Mouse (Mus musculus): Measurements from ENCODE around the gene Ak5. TPM values are rescaled to one million over a fixed set of nuclear protein-coding genes. Genes with fewer than 3 reads are reported as not detected.

Gene Ak5
- polyA plus RNA-seq, 1 experiment from 2014 or later = 13.7 TPM

- H3K9ac ChIP-seq = no peak overlapping the region
- H3K4me3 ChIP-seq = peak overlapping the region; percentile 26
- 8% methylated on average over 23 of the region's 23 CpGs for WGBS
- H3K4me1 ChIP-seq = peaks cover 12% of the 10 kb centered on the region
- H3K36me3 ChIP-seq (replicated peaks) = no peaks in the 10 kb centered on the region
- H3K4me2 ChIP-seq = peak overlapping the region; percentile 47
- H3K9me3 ChIP-seq = no peaks in the 10 kb centered on the region
- H3K27ac ChIP-seq = no peak overlapping the region
- ATAC-seq (replicated peaks) = peak; percentile 61
- 0 out of 2 replicates have a peak, but pooled peaks cover 7% of the 10 kb centered on the region for H3K27me3 ChIP-seq (replicated peaks)
Measured at GRCm38 (mm10) chr3:152477796-152478527, 190.2 kb downstream of the Ak5 start.

GRCm38 (mm10) chr3:152475894-152476293 lies 192.3 kb downstream of the Ak5 start:
- Histone ChIP-seq H3K36me3 (replicated peaks) (no peaks in the 10 kb centered on the region), H3K27me3 (replicated peaks) (0 out of 2 replicates have a peak, but pooled peaks cover 7% of the 10 kb centered on the region), H3K9ac (no peak overlapping the region), H3K4me1 (peaks cover 12% of the 10 kb centered on the region), H3K9me3 (no peaks in the 10 kb centered on the region), H3K4me2 (no peak overlapping the region), H3K4me3 (no peak overlapping the region), H3K27ac (no peak overlapping the region)
- 95% methylated on average over 3 of the region's 3 CpGs for WGBS
- ATAC-seq (replicated peaks) = no peak

GRCm38 (mm10) chr3:152475278-152475669 lies 192.9 kb downstream of the Ak5 start:
- 69% methylated on average over 1 of the region's 1 CpGs for WGBS

GRCm38 (mm10) chr3:152474582-152475277 lies 193.4 kb downstream of the Ak5 start:
- Histone ChIP-seq H3K4me2 (no peak overlapping the region), H3K9me3 (no peaks in the 10 kb centered on the region), H3K36me3 (replicated peaks) (no peaks in the 10 kb centered on the region), H3K4me1 (peaks cover 12% of the 10 kb centered on the region), H3K27me3 (replicated peaks) (0 out of 2 replicates have a peak, but pooled peaks cover 7% of the 10 kb centered on the region), H3K4me3 (no peak overlapping the region), H3K27ac (no peak overlapping the region), H3K9ac (no peak overlapping the region)
- 62% methylated on average over 15 of the region's 15 CpGs for WGBS
- ATAC-seq (replicated peaks) = no peak

More at GRCm38 (mm10) chr3:152475278-152475669, 192.9 kb downstream of the Ak5 start:
- H3K36me3 ChIP-seq (replicated peaks) = no peaks in the 10 kb centered on the region
- no peak for ATAC-seq (replicated peaks)
- H3K9ac ChIP-seq = no peak overlapping the region
- no peak overlapping the region for H3K4me2 ChIP-seq
- H3K9me3 ChIP-seq = no peaks in the 10 kb centered on the region
- H3K27me3 ChIP-seq (replicated peaks) = 0 out of 2 replicates have a peak, but pooled peaks cover 7% of the 10 kb centered on the region
- peaks cover 12% of the 10 kb centered on the region for H3K4me1 ChIP-seq
- no peak overlapping the region for H3K4me3 ChIP-seq
- H3K27ac ChIP-seq = no peak overlapping the region

GRCm38 (mm10) chr3:152472676-152473075 lies 195.5 kb downstream of the Ak5 start:
- Histone ChIP-seq H3K27me3 (replicated peaks) (0 out of 2 replicates have a peak, but pooled peaks cover 5% of the 10 kb centered on the region), H3K27ac (no peak overlapping the region), H3K4me2 (no peak overlapping the region), H3K9me3 (no peaks in the 10 kb centered on the region), H3K4me3 (no peak overlapping the region), H3K9ac (no peak overlapping the region), H3K4me1 (peaks cover 1% of the 10 kb centered on the region; the same call in 1 of the 2 replicates), H3K36me3 (replicated peaks) (no peaks in the 10 kb centered on the region)
- 86% methylated on average over 16 of the region's 16 CpGs for WGBS
- ATAC-seq (replicated peaks) = no peak

- no peak for ATAC-seq (replicated peaks)
- WGBS = 91% methylated on average over 10 of the region's 10 CpGs
Measured at GRCm38 (mm10) chr3:152470347-152470746, 197.8 kb downstream of the Ak5 start.

GRCm38 (mm10) chr3:152469423-152470200 lies 198.5 kb downstream of the Ak5 start:
- WGBS = 80% methylated on average over 18 of the region's 18 CpGs
- no peaks in the 10 kb centered on the region for H3K36me3 ChIP-seq (replicated peaks)
- H3K4me3 ChIP-seq = no peak overlapping the region
- H3K9me3 ChIP-seq = no peaks in the 10 kb centered on the region
- no peaks in the 10 kb centered on the region for H3K27me3 ChIP-seq (replicated peaks)
- H3K9ac ChIP-seq = no peak overlapping the region
- no peak for ATAC-seq (replicated peaks)
- H3K27ac ChIP-seq = no peak overlapping the region
- no peaks in the 10 kb centered on the region for H3K4me1 ChIP-seq
- no peak overlapping the region for H3K4me2 ChIP-seq

More at GRCm38 (mm10) chr3:152470347-152470746, 197.8 kb downstream of the Ak5 start:
- H3K27me3 ChIP-seq (replicated peaks) = no peaks in the 10 kb centered on the region
- H3K27ac ChIP-seq = no peak overlapping the region
- no peaks in the 10 kb centered on the region for H3K9me3 ChIP-seq
- H3K36me3 ChIP-seq (replicated peaks) = no peaks in the 10 kb centered on the region
- H3K4me2 ChIP-seq = no peak overlapping the region
- no peaks in the 10 kb centered on the region for H3K4me1 ChIP-seq
- no peak overlapping the region for H3K4me3 ChIP-seq
- H3K9ac ChIP-seq = no peak overlapping the region

GRCm38 (mm10) chr3:152468569-152469041 lies 199.6 kb downstream of the Ak5 start:
- no peak overlapping the region for H3K4me2 ChIP-seq
- no peaks in the 10 kb centered on the region for H3K4me1 ChIP-seq
- ATAC-seq (replicated peaks) = no peak
- no peak overlapping the region for H3K4me3 ChIP-seq
- 87% methylated on average over 12 of the region's 12 CpGs for WGBS
- no peaks in the 10 kb centered on the region for H3K9me3 ChIP-seq
- H3K9ac ChIP-seq = no peak overlapping the region
- no peaks in the 10 kb centered on the region for H3K27me3 ChIP-seq (replicated peaks)
- no peak overlapping the region for H3K27ac ChIP-seq
- H3K36me3 ChIP-seq (replicated peaks) = no peaks in the 10 kb centered on the region

- H3K27me3 ChIP-seq (replicated peaks) = no peaks in the 10 kb centered on the region
- H3K27ac ChIP-seq = no peak overlapping the region
- WGBS = 88% methylated on average over 8 of the region's 8 CpGs
- no peak overlapping the region for H3K4me2 ChIP-seq
- H3K4me3 ChIP-seq = no peak overlapping the region
- no peaks in the 10 kb centered on the region for H3K9me3 ChIP-seq
- H3K36me3 ChIP-seq (replicated peaks) = no peaks in the 10 kb centered on the region
- ATAC-seq (replicated peaks) = no peak
- H3K9ac ChIP-seq = no peak overlapping the region
- H3K4me1 ChIP-seq = no peaks in the 10 kb centered on the region
Measured at GRCm38 (mm10) chr3:152468032-152468431, 200.1 kb downstream of the Ak5 start.

- H3K4me3 ChIP-seq = no peak overlapping the region
- no peaks in the 10 kb centered on the region for H3K9me3 ChIP-seq
- H3K36me3 ChIP-seq (replicated peaks) = no peaks in the 10 kb centered on the region
- WGBS = 89% methylated on average over 4 of the region's 4 CpGs
- no peak overlapping the region for H3K4me2 ChIP-seq
- no peak for ATAC-seq (replicated peaks)
- H3K4me1 ChIP-seq = no peaks in the 10 kb centered on the region
- no peaks in the 10 kb centered on the region for H3K27me3 ChIP-seq (replicated peaks)
- no peak overlapping the region for H3K9ac ChIP-seq
- no peak overlapping the region for H3K27ac ChIP-seq
Measured at GRCm38 (mm10) chr3:152467312-152467711, 200.8 kb downstream of the Ak5 start.

GRCm38 (mm10) chr3:152466849-152467248 lies 201.3 kb downstream of the Ak5 start:
- Histone ChIP-seq H3K9ac (no peak overlapping the region), H3K9me3 (no peaks in the 10 kb centered on the region), H3K4me3 (no peak overlapping the region), H3K27ac (no peak overlapping the region), H3K36me3 (replicated peaks) (0 out of 2 replicates have a peak, but pooled peaks cover 3% of the 10 kb centered on the region), H3K4me2 (no peak overlapping the region), H3K27me3 (replicated peaks) (no peaks in the 10 kb centered on the region), H3K4me1 (no peaks in the 10 kb centered on the region)
- WGBS = 93% methylated on average over 9 of the region's 9 CpGs
- ATAC-seq (replicated peaks) = no peak

GRCm38 (mm10) chr3:152465338-152465737 lies 202.8 kb downstream of the Ak5 start:
- Histone ChIP-seq H3K4me1 (no peaks in the 10 kb centered on the region), H3K36me3 (replicated peaks) (0 out of 2 replicates have a peak, but pooled peaks cover 3% of the 10 kb centered on the region), H3K4me2 (no peak overlapping the region), H3K27me3 (replicated peaks) (no peaks in the 10 kb centered on the region), H3K9me3 (no peaks in the 10 kb centered on the region), H3K27ac (no peak overlapping the region), H3K4me3 (no peak overlapping the region), H3K9ac (no peak overlapping the region)
- WGBS = 89% methylated on average over 6 of the region's 6 CpGs
- no peak for ATAC-seq (replicated peaks)
